In the genomic region with DNA sequence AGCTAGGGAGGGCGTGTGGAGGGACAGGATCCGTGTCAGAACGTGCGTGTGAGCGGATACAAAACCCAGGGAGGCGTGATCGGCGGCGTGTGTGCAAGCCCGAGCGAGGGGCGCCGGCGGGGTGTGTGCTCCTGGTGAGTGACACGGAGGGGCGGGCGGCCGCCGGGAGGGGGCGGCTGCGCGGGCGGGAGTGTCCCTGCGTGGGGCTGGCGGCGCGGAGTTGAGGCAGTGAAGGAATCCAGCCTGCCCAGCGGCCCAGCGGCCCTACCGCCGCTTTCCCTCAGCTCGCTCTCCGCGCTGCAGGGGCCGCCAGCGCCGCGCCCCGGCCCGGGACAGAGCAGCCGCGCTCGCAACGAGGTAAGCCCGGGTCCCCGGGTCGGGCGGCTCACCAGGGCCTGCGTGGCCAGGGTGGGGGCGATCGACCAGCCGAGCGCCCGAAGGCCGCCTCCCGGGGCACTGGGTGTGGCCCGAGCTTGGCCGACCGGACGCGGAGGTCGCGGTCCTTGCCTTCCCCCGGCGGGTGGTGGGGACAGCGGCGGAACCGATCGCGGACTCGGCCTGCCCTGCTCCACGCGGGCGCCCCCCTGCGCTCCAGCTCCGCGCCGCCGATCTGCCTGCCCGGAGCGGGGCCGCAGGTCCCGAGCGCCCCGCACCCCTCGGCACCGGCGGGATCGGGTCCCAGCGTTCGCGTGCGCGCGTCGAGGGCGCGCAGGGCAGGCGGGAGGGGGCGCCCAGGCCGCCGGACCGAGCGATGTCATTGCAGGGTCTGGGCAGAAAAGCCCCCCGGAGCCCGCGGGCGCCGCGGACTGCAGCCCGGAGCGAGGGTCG, we compare ENCODE assay signal across 7 mouse cellular contexts. TPM values are rescaled to one million over a fixed set of nuclear protein-coding genes. Genes with fewer than 3 reads are reported as not detected.
DNase-seq lines count a peak whose midpoint lies in the region; ATAC-seq lines count a peak whose summit lies in the region.

No protein-coding gene starts in this region.

- peak overlapping the region; percentile 75 for H3K4me2 ChIP-seq in limb, embryonic 13.5 days (replicated peaks)
- H3K4me2 ChIP-seq in midbrain, embryonic 16.5 days (ENCODE audit: low read length), result peak overlapping the region; percentile 69
- H3K4me2 ChIP-seq in stomach, embryonic 15.5 days, result peak overlapping the region; percentile 82

- no peaks in the 10 kb centered on the region for H3K9me3 ChIP-seq in embryonic facial prominence, embryonic 10.5 days
- H3K9me3 ChIP-seq in limb, embryonic 13.5 days, result no peaks in the 10 kb centered on the region
- no peaks in the 10 kb centered on the region for H3K9me3 ChIP-seq in midbrain, embryonic 16.5 days (replicated peaks; ENCODE audit: control insufficient read depth, low read length, poor library complexity, severe bottlenecking)
- no peaks in the 10 kb centered on the region for H3K9me3 ChIP-seq in stomach, embryonic 15.5 days

- H3K27me3 ChIP-seq in embryonic facial prominence, embryonic 10.5 days (replicated peaks; ENCODE audit: low read depth, poor library complexity, severe bottlenecking), result peaks cover 22% of the 10 kb centered on the region; the same call in 1 of the 2 replicates
- H3K27me3 ChIP-seq in limb, embryonic 13.5 days, result no peaks in the 10 kb centered on the region
- H3K27me3 ChIP-seq in midbrain, embryonic 16.5 days (ENCODE audit: control insufficient read depth, insufficient read depth, low read depth, low read length), result no peaks in the 10 kb centered on the region
- no peaks in the 10 kb centered on the region for H3K27me3 ChIP-seq in stomach, embryonic 15.5 days (replicated peaks)

- under 1% methylated on average over 113 of the region's 113 CpGs for WGBS in embryonic facial prominence, embryonic 10.5 days
- WGBS in limb, embryonic 13.5 days, result under 1% methylated on average over 105 of the region's 113 CpGs
- 0% methylated on average over 66 of the region's 113 CpGs for WGBS in midbrain, embryonic 16.5 days
- WGBS in stomach, embryonic 15.5 days, result under 1% methylated on average over 108 of the region's 113 CpGs

- peak overlapping the region; percentile 68 for H3K4me3 ChIP-seq in embryonic facial prominence, embryonic 10.5 days
- H3K4me3 ChIP-seq in limb, embryonic 13.5 days, result peak overlapping the region; percentile 61
- peak overlapping the region; percentile 89 for H3K4me3 ChIP-seq in midbrain, embryonic 16.5 days (ENCODE audit: low read depth, low read length)
- peak overlapping the region; percentile 85 for H3K4me3 ChIP-seq in stomach, embryonic 15.5 days (replicated peaks)

- peak; percentile 89 for ATAC-seq in limb, embryonic 13.5 days (ENCODE audit: low FRiP score, low read depth)
- peak; percentile 90 for ATAC-seq in midbrain, embryonic 16.5 days
- ATAC-seq in stomach, embryonic 15.5 days (ENCODE audit: insufficient read depth, low FRiP score, low read depth), result peak; percentile 89

- peak; percentile 56 to 72 for DNase-seq in adrenal gland, postnatal 36 days
- peak; percentile 82 for DNase-seq in embryonic facial prominence, embryonic 10.5 days (ENCODE audit: low spot score)
- peak; percentile 97 for DNase-seq in heart, adult 11 months
- DNase-seq in kidney, adult 11 months, result peak; percentile 65

- H3K9ac ChIP-seq in limb, embryonic 13.5 days, result peak overlapping the region; percentile 97
- H3K9ac ChIP-seq in midbrain, embryonic 16.5 days (ENCODE audit: low read depth, low read length), result peak overlapping the region; percentile 95
- H3K9ac ChIP-seq in stomach, embryonic 15.5 days, result peak overlapping the region; percentile 93

- peaks cover 10% of the 10 kb centered on the region; the same call in 1 of the 2 replicates for H3K4me1 ChIP-seq in embryonic facial prominence, embryonic 10.5 days
- peaks cover 31% of the 10 kb centered on the region for H3K4me1 ChIP-seq in limb, embryonic 13.5 days
- H3K4me1 ChIP-seq in midbrain, embryonic 16.5 days (ENCODE audit: control insufficient read depth, insufficient read depth, low read length), result peaks cover 12% of the 10 kb centered on the region
- no peaks in the 10 kb centered on the region for H3K4me1 ChIP-seq in stomach, embryonic 15.5 days

- H3K36me3 ChIP-seq in embryonic facial prominence, embryonic 10.5 days (replicated peaks), result no peaks in the 10 kb centered on the region
- no peaks in the 10 kb centered on the region for H3K36me3 ChIP-seq in limb, embryonic 13.5 days
- no peaks in the 10 kb centered on the region for H3K36me3 ChIP-seq in midbrain, embryonic 16.5 days (ENCODE audit: control insufficient read depth, insufficient read depth, low read length)
- H3K36me3 ChIP-seq in stomach, embryonic 15.5 days, result no peaks in the 10 kb centered on the region

- H3K27ac ChIP-seq in embryonic facial prominence, embryonic 10.5 days (replicated peaks), result peak overlapping the region; percentile 90
- H3K27ac ChIP-seq in limb, embryonic 13.5 days, result peak overlapping the region; percentile 98
- H3K27ac ChIP-seq in midbrain, embryonic 16.5 days (ENCODE audit: low read length), result peak overlapping the region; percentile 95
- peak overlapping the region; percentile 98 for H3K27ac ChIP-seq in stomach, embryonic 15.5 days

RNA-seq across cellular contexts. Expression of gene Spats2l, which starts 0.9 kb away (rescaled TPM):
- total RNA-seq in adrenal gland, postnatal 36 days (2021), result 1 to 10 TPM; 2.8 to 4.5 TPM
- 18.7 and 23.5 TPM in 2 replicates for polyA plus RNA-seq in embryonic facial prominence, embryonic 10.5 days (2016; fragmentation: Nextera tagmentation; extraction: Ambion mirVana)
- polyA plus RNA-seq in limb, embryonic 13.5 days (2015; fragmentation: Nextera tagmentation; extraction: Ambion mirVana), result 189 and 191 TPM in 2 replicates
- 83.6 and 88.7 TPM in 2 replicates for polyA plus RNA-seq in midbrain, embryonic 16.5 days (2015; fragmentation: Nextera tagmentation; extraction: Ambion mirVana)
- 87.7 and 89.8 TPM in 2 replicates for polyA plus RNA-seq in stomach, embryonic 15.5 days (2015; fragmentation: Nextera tagmentation; extraction: Ambion mirVana)

Comparison
In these comparisons a context has a peak if more than half of its experiments do, and no peak if none do; other contexts are left out.
1. Peak in every context shown above with its lines: DNase-seq, ATAC-seq, H3K4me3 ChIP-seq and H3K27ac ChIP-seq.